In the genomic region with DNA sequence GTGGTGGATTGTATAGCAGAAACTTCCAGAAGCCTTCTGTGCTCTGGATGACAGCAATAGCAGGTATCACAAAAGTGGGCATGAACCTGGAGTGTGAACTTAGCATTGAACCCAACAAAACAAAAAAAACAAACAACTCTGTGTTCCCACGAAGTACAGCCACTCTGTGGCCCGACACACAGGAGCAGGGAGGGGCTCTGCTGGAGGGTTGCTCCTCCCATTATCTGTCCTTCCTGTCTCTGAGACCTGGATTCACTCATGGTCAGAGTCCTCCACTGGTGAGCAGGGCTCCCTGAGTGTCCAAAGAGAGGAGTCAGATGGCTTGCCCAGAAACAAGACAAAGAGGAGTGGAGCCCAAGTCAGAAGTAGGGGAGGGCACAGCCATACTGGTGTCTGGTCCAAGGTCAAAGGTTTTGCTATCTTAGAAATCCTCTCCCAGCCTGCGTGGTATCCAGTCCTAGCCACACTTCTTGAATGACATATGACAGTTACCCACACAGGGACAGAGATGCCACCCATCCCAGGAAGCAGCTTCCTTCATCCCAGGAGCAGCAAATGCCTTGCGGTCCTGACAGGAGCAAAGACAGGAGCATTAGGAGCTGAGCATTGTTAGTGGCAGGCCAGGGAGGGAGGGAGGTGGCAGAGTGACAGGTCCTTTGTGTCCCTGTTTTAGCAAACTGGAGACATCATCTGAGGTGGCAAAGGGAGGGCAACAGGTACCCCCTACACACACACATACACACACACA, we compare ENCODE assay signal across 17 mouse cellular contexts. TPM values are rescaled to one million over a fixed set of nuclear protein-coding genes. Genes with fewer than 3 reads are reported as not detected.
DNase-seq lines count a peak whose midpoint lies in the region; ATAC-seq and TF ChIP-seq lines count a peak whose summit lies in the region.
"Had no signal": no experiment of that assay in that cellular context is flagged by ENCODE, and none has a peak within 500 bp of the region (broad histone marks: within the 10 kb centered on the region; RNA-seq: fewer than 3 reads in every experiment).

No protein-coding gene starts in this region.

- peak; percentile 10 for DNase-seq in gastrocnemius, adult 2 months
- DNase-seq in gastrocnemius, postnatal 14 days = no peak
- DNase-seq in hindbrain, embryonic 10.5 days (ENCODE audit: low spot score) = no peak
- DNase-seq in midbrain, embryonic 11.5 days (ENCODE audit: low spot score, missing footprints) = no peak
- peak; percentile 50 for DNase-seq in naive thymus-derived CD4-positive, alpha-beta T cell, adult 2 months (ENCODE audit: low read depth)
- DNase-seq in right cerebral cortex, postnatal 4 days = no peak
- DNase-seq: adrenal gland, adult 8-10 months; cerebellum, adult 8-10 months; kidney, adult 9 months had no signal

- H3K4me3 ChIP-seq in gastrocnemius, adult 2 months = no peak overlapping the region
- no peak overlapping the region for H3K4me3 ChIP-seq in hindbrain, embryonic 10.5 days
- no peak overlapping the region for H3K4me3 ChIP-seq in hindbrain, embryonic 13.5 days
- no peak overlapping the region for H3K4me3 ChIP-seq in midbrain, embryonic 13.5 days (replicated peaks)
- no peak overlapping the region for H3K4me3 ChIP-seq in midbrain, embryonic 11.5 days (ENCODE audit: low read depth, low read length)
- H3K4me3 ChIP-seq: embryonic facial prominence, embryonic 15.5 days; forebrain, embryonic 13.5 days; limb, embryonic 15.5 days; lung, embryonic 15.5 days had no signal

- ATAC-seq in hindbrain, embryonic 13.5 days (ENCODE audit: low FRiP score) = no peak
- no peak for ATAC-seq in midbrain, embryonic 13.5 days
- no peak for ATAC-seq in midbrain, embryonic 11.5 days (ENCODE audit: low FRiP score)
- ATAC-seq: forebrain, embryonic 13.5 days; hindbrain, postnatal 0 days had no signal

- no peaks in the 10 kb centered on the region for H3K36me3 ChIP-seq in hindbrain, embryonic 10.5 days
- H3K36me3 ChIP-seq in hindbrain, embryonic 13.5 days = no peaks in the 10 kb centered on the region
- H3K36me3 ChIP-seq in midbrain, embryonic 13.5 days = no peaks in the 10 kb centered on the region
- no peaks in the 10 kb centered on the region for H3K36me3 ChIP-seq in midbrain, embryonic 11.5 days (ENCODE audit: control insufficient read depth, insufficient read depth, low read length)
- H3K36me3 ChIP-seq: embryonic facial prominence, embryonic 15.5 days; limb, embryonic 15.5 days; lung, embryonic 15.5 days had no signal

- H3K4me2 ChIP-seq in hindbrain, embryonic 13.5 days = no peak overlapping the region
- no peak overlapping the region for H3K4me2 ChIP-seq in midbrain, embryonic 13.5 days (replicated peaks)
- no peak overlapping the region for H3K4me2 ChIP-seq in midbrain, embryonic 11.5 days
- H3K4me2 ChIP-seq: embryonic facial prominence, embryonic 15.5 days; forebrain, embryonic 13.5 days; limb, embryonic 15.5 days; lung, embryonic 15.5 days had no signal

- H3K4me1 ChIP-seq in hindbrain, embryonic 10.5 days (replicated peaks) = peaks cover 56% of the 10 kb centered on the region
- peaks cover 26% of the 10 kb centered on the region for H3K4me1 ChIP-seq in hindbrain, embryonic 13.5 days (replicated peaks)
- H3K4me1 ChIP-seq in midbrain, embryonic 13.5 days (replicated peaks) = peaks cover 33% of the 10 kb centered on the region
- peaks cover 12% of the 10 kb centered on the region for H3K4me1 ChIP-seq in midbrain, embryonic 11.5 days (ENCODE audit: control insufficient read depth, insufficient read depth, low read length)

- no peak overlapping the region for H3K9ac ChIP-seq in hindbrain, embryonic 13.5 days
- 0 out of 2 replicates have a peak overlapping the region, but pooled peaks have one; percentile 32 for H3K9ac ChIP-seq in midbrain, embryonic 13.5 days (replicated peaks)
- H3K9ac ChIP-seq in midbrain, embryonic 11.5 days (ENCODE audit: low read length) = no peak overlapping the region
- H3K9ac ChIP-seq: embryonic facial prominence, embryonic 15.5 days; forebrain, embryonic 13.5 days; limb, embryonic 15.5 days; lung, embryonic 15.5 days had no signal

- intact Hi-C loops in gastrocnemius, adult 2 months (cut with DNase I) = no loop called here
- intact Hi-C loops in gastrocnemius, postnatal 14 days (cut with DNase I; ENCODE audit: low total_unique reads) = no loop called here

- 27% methylated on average over 4 of the region's 4 CpGs for WGBS in hindbrain, embryonic 10.5 days
- 43% methylated on average over 4 of the region's 4 CpGs for WGBS in hindbrain, embryonic 13.5 days
- 40% methylated on average over 4 of the region's 4 CpGs for WGBS in midbrain, embryonic 13.5 days
- WGBS in midbrain, embryonic 11.5 days = 40% methylated on average over 4 of the region's 4 CpGs

- no peaks in the 10 kb centered on the region for H3K9me3 ChIP-seq in hindbrain, embryonic 10.5 days
- H3K9me3 ChIP-seq in hindbrain, embryonic 13.5 days = no peaks in the 10 kb centered on the region
- no peaks in the 10 kb centered on the region for H3K9me3 ChIP-seq in midbrain, embryonic 13.5 days
- H3K9me3 ChIP-seq in midbrain, embryonic 11.5 days (ENCODE audit: control insufficient read depth, low read length) = no peaks in the 10 kb centered on the region
- H3K9me3 ChIP-seq: embryonic facial prominence, embryonic 15.5 days; forebrain, embryonic 13.5 days; limb, embryonic 15.5 days; lung, embryonic 15.5 days; megakaryocyte, embryonic 14.5 days had no signal

- H3K27me3 ChIP-seq in hindbrain, embryonic 10.5 days (ENCODE audit: insufficient read depth, poor library complexity, severe bottlenecking) = no peaks in the 10 kb centered on the region
- no peaks in the 10 kb centered on the region for H3K27me3 ChIP-seq in hindbrain, embryonic 13.5 days
- H3K27me3 ChIP-seq in midbrain, embryonic 13.5 days = no peaks in the 10 kb centered on the region
- H3K27me3 ChIP-seq in midbrain, embryonic 11.5 days (ENCODE audit: control insufficient read depth, insufficient read depth, low read length) = no peaks in the 10 kb centered on the region
- H3K27me3 ChIP-seq: embryonic facial prominence, embryonic 15.5 days; forebrain, embryonic 13.5 days; limb, embryonic 15.5 days; lung, embryonic 15.5 days had no signal

- no peak for TF ChIP-seq CTCF in gastrocnemius, adult 2 months (IDR thresholded peaks at IDR 0.05)

- H3K27ac ChIP-seq in gastrocnemius, adult 2 months = no peak overlapping the region
- peak overlapping the region; percentile 67 for H3K27ac ChIP-seq in hindbrain, embryonic 10.5 days
- no peak overlapping the region for H3K27ac ChIP-seq in hindbrain, embryonic 13.5 days
- no peak overlapping the region for H3K27ac ChIP-seq in midbrain, embryonic 13.5 days
- H3K27ac ChIP-seq in midbrain, embryonic 11.5 days (ENCODE audit: low read depth, low read length) = no peak overlapping the region
- H3K27ac ChIP-seq: embryonic facial prominence, embryonic 15.5 days; forebrain, embryonic 13.5 days; hindbrain, postnatal 0 days; limb, embryonic 15.5 days; lung, embryonic 15.5 days had no signal

RNA-seq across cellular contexts. Expression of gene Sik1, which starts 35.3 kb away (rescaled TPM):
- 10 to 100 TPM; 13.4 to 58.6 TPM for total RNA-seq in gastrocnemius, adult 2 months (2021)
- total RNA-seq in gastrocnemius, postnatal 14 days (2021) = 10 to 100 TPM; 18.1 to 18.6 TPM
- polyA plus RNA-seq in hindbrain, embryonic 10.5 days (2016; fragmentation: Nextera tagmentation; extraction: Ambion mirVana) = 14.0 and 14.3 TPM in 2 replicates
- 20.1 and 23.4 TPM in 2 replicates for polyA plus RNA-seq in hindbrain, embryonic 13.5 days (2015; fragmentation: Nextera tagmentation; extraction: Ambion mirVana)
- polyA plus RNA-seq in midbrain, embryonic 13.5 days (2015; fragmentation: Nextera tagmentation; extraction: Ambion mirVana) = 16.9 and 17.6 TPM in 2 replicates
- 8.9 and 14.0 TPM in 2 replicates for polyA plus RNA-seq in midbrain, embryonic 11.5 days (2014; fragmentation: Nextera tagmentation; extraction: Ambion mirVana)

Comparison
In these comparisons a context has a peak if more than half of its experiments do, and no peak if none do; other contexts are left out.
1. DNase-seq: peak in gastrocnemius, adult 2 months (single experiment) and naive thymus-derived CD4-positive, alpha-beta T cell, adult 2 months (single experiment); none in gastrocnemius, postnatal 14 days (single experiment), hindbrain, embryonic 10.5 days (single experiment), midbrain, embryonic 11.5 days (single experiment) and right cerebral cortex, postnatal 4 days (single experiment).